Mouse (Mus musculus): ENCODE data around the gene Arhgef10l.

DNA sequence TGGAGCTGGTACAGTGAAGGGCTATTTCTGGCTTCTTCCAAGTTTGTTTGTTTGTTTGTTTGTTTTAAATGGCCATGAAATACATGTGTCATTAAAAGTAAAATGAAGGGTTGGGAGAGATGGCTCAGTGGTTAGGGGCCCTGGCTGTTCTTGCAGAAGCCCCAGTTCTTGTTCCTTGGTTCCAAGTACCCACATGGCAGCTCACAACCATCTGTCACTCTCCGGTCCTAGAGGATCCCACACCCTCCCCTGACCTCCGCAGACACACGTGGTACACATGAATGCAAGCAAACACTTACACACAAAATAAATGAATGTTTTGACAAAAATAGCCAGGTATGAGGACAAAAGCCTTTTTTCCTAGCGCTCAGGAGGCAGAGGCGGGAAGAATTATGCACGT is 21.5 kb downstream of the Arhgef10l start:
- TF ChIP-seq CTCF (IDR thresholded peaks at IDR 0.05; ENCODE audit: control insufficient read depth, insufficient read depth, insufficient replicate concordance, low read depth, low read length) (no peak), POLR2A (IDR thresholded peaks at IDR 0.05; ENCODE audit: control insufficient read depth, low read depth, low read length) (no peak)
